ENCODE assay signal across 10 mouse cellular contexts in genomic region chr14:40731861-40732260, GRCm38 (mm10).
DNase-seq lines count a peak whose midpoint lies in the region; ATAC-seq and TF ChIP-seq lines count a peak whose summit lies in the region.
"Had no signal": no experiment of that assay in that cellular context is flagged by ENCODE, and none has a peak within 500 bp of the region (broad histone marks: within the 10 kb centered on the region; RNA-seq: fewer than 3 reads in every experiment).

No protein-coding gene starts in this region.

- H3K36me3 ChIP-seq in liver, embryonic 11.5 days (ENCODE audit: control insufficient read depth, insufficient read depth, low read length), result no peaks in the 10 kb centered on the region
- H3K36me3 ChIP-seq: embryonic facial prominence, embryonic 13.5 days; heart, embryonic 13.5 days had no signal

- H3K4me2 ChIP-seq in liver, embryonic 11.5 days, result no peak overlapping the region
- H3K4me2 ChIP-seq: embryonic facial prominence, embryonic 13.5 days; heart, embryonic 13.5 days had no signal

- ATAC-seq in frontal cortex, adult (ENCODE audit: low TSS enrichment), result no peak
- no peak for ATAC-seq in liver, embryonic 11.5 days (replicated peaks; ENCODE audit: low FRiP score)

- peak; percentile 14 to 25 for DNase-seq in frontal cortex, postnatal 25 days (ENCODE audit: low spot score in 2 of 2)
- peak; percentile 13 for DNase-seq in urinary bladder, postnatal 25 days (ENCODE audit: low spot score)
- DNase-seq in urinary bladder, postnatal 4 days (ENCODE audit: low spot score in 2 of 2), result no peak
- DNase-seq in left cerebral cortex, adult 2 months (ENCODE audit: extremely low spot score in 1 of 2, low spot score in 2 of 2), result peak; percentile 38 to 58
- DNase-seq in right cerebral cortex, postnatal 4 days, result peak; percentile 60
- DNase-seq in embryo, embryonic 10.5 days (ENCODE audit: low spot score), result no peak
- no peak for DNase-seq in liver, embryonic 11.5 days (ENCODE audit: low spot score)

- no peaks in the 10 kb centered on the region for H3K4me1 ChIP-seq in liver, embryonic 11.5 days (replicated peaks; ENCODE audit: control insufficient read depth, insufficient read depth, low read length)
- H3K4me1 ChIP-seq: embryonic facial prominence, embryonic 13.5 days; heart, embryonic 13.5 days had no signal

- TF ChIP-seq CTCF in left cerebral cortex, adult 2 months (IDR thresholded peaks at IDR 0.05), result peak; percentile 59

- H3K4me3 ChIP-seq in left cerebral cortex, adult 2 months, result no peak overlapping the region
- no peak overlapping the region for H3K4me3 ChIP-seq in liver, embryonic 11.5 days (ENCODE audit: low read depth, low read length)
- H3K4me3 ChIP-seq: embryonic facial prominence, embryonic 13.5 days; heart, embryonic 13.5 days had no signal

- no peak overlapping the region for H3K9ac ChIP-seq in liver, embryonic 11.5 days (ENCODE audit: low read depth, low read length)
- H3K9ac ChIP-seq: embryonic facial prominence, embryonic 13.5 days; heart, embryonic 13.5 days had no signal

- no peak overlapping the region for H3K27ac ChIP-seq in left cerebral cortex, adult 2 months
- no peak overlapping the region for H3K27ac ChIP-seq in liver, embryonic 11.5 days (ENCODE audit: low read depth, low read length)
- H3K27ac ChIP-seq: embryonic facial prominence, embryonic 13.5 days; heart, embryonic 13.5 days had no signal

- H3K9me3 ChIP-seq in liver, embryonic 11.5 days (ENCODE audit: control insufficient read depth, low read length), result no peaks in the 10 kb centered on the region
- H3K9me3 ChIP-seq: embryonic facial prominence, embryonic 13.5 days; heart, embryonic 13.5 days had no signal

- WGBS in liver, embryonic 11.5 days, result 59% methylated on average over 2 of the region's 2 CpGs

- no peaks in the 10 kb centered on the region for H3K27me3 ChIP-seq in liver, embryonic 11.5 days (replicated peaks; ENCODE audit: control insufficient read depth, insufficient read depth, low read length)
- H3K27me3 ChIP-seq: embryonic facial prominence, embryonic 13.5 days; heart, embryonic 13.5 days had no signal

- intact Hi-C loops in left cerebral cortex, adult 2 months (cut with DNase I), result loop anchor here (2.0 kb wide), 1 partner anchor 1199 kb away; no protein-coding TSS in a partner anchor

Comparison
In these comparisons a context has a peak if more than half of its experiments do, and no peak if none do; other contexts are left out.
1. DNase-seq: peak in frontal cortex, postnatal 25 days (2 of 2), urinary bladder, postnatal 25 days (single experiment), left cerebral cortex, adult 2 months (2 of 2) and right cerebral cortex, postnatal 4 days (single experiment); none in urinary bladder, postnatal 4 days (0 of 2), embryo, embryonic 10.5 days (single experiment) and liver, embryonic 11.5 days (single experiment).